Mouse (Mus musculus) MEL (cell line): Measurements from ENCODE around the gene Cse1l.

Experiments
- CTCF ChIP-seq, 3 experiments: IDR thresholded peaks in 2 of 3; conservative IDR thresholded peaks in 1 of 3; 2 replicates each; pipeline ENCODE4 v1.5.1; 2011 to 2012; ENCODE audit warnings: low read length in 3 of 3, low read depth in 2 of 3, mild to moderate bottlenecking in 2 of 3, improper control_type of control experiment in 1 of 3, inconsistent platforms in 1 of 3, mixed read lengths in 1 of 3, moderate library complexity in 1 of 3; ENCODE audit not compliant: control insufficient read depth in 1 of 3, insufficient read depth in 1 of 3, poor library complexity in 1 of 3, severe bottlenecking in 1 of 3
- EP300 ChIP-seq, 2 experiments: IDR thresholded peaks; 2 replicates each; pipeline ENCODE4 v1.6.1; 2011; ENCODE audit warnings: improper control_type of control experiment in 2 of 2, low read length in 2 of 2, low read depth in 1 of 2, mild to moderate bottlenecking in 1 of 2
- GATA1 ChIP-seq: IDR thresholded peaks from 2 replicates; pipeline ENCODE4 v1.6.1; 2011; ENCODE audit warnings: low read depth, low read length, improper control_type of control experiment
- MAFK ChIP-seq: IDR thresholded peaks from 2 replicates; pipeline ENCODE4 v1.6.1; 2011; ENCODE audit warnings: low read depth, mild to moderate bottlenecking, low read length, improper control_type of control experiment, borderline replicate concordance

DNA sequence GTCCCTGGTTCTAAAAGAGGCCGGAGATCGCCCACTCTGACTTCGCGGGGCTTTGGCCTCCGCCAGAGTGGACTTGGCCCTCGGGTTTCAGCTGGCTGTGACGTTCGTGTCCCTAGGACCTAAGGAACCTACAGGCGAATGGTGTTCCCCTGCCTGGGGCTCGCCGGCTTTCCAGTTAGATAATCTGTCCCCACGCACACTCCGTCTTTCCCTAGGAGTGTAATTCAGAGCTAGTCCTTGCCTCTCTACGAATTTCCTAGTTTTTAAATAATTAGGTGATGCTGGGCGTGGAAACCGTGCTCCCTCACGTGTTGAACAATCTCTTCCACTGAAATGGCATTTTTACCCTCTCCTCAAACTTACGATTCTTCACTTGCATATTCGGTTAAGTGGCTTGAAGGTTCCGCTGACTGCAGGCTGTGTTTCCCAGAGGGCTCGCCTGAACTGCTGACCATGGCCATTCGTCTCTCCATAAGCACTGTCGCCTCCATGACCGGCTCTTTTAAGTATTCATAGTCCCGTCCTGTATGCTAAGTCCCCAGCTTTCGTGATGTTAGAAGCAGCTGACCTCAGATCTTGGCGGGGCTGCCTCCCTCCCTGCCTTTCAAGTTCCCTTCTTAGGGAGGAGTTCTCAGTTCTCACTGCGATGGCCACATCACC is 813 bp downstream of the Cse1l start:
- TF ChIP-seq GATA1, result no peak
- TF ChIP-seq EP300 (IDR thresholded peaks at IDR 0.05; ENCODE audit: low read depth in 1 of 2, low read length in 2 of 2), result no peak
- no peak for TF ChIP-seq CTCF (IDR thresholded peaks at IDR 0.05 in 2 of 3, conservative IDR thresholded peaks at IDR 0.05 in 1 of 3; ENCODE audit: control insufficient read depth in 1 of 3, insufficient read depth in 1 of 3, low read depth in 2 of 3, low read length in 3 of 3, poor library complexity in 1 of 3, severe bottlenecking in 1 of 3)
- TF ChIP-seq MAFK, result no peak
